Mouse (Mus musculus): Measurements from ENCODE around the gene Gatad1.
"Not testable (repeated sequence)": the region's sequence is repeated elsewhere in the genome, so short reads cannot be mapped to it uniquely, and the experiment has no call there.

Gene Gatad1

DNA sequence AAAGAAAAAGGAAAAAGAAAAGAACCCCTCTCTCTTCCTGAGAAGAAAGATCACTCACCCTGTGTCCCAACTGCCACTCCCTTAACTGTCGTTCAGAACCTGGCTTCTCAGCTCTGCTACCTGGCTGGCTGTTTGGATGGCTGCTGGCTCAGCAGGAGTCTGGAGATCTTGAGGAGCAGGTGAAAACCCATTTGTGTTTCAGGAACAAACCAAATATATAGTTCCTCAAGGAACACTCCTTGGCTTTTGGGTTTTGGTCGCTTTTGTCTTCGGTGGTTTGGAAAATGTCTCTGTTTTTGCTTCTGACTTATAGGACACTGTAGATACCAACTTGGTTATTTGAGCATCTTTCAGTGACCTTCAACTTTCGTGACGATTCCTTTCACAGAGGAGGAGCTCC, at the start of gene Gatad1:
Gatad1 (minus strand) TSS at position 101 of the 400 bp plus-strand sequence.
- no peak for DNase-seq (ENCODE audit: extremely low spot score, low spot score)

- DNase-seq (ENCODE audit: extremely low spot score, low spot score), result no peak
Observed at GRCm38 (mm10) chr5:3702180-3702579, 45.2 kb upstream of the Gatad1 start.

GRCm38 (mm10) chr5:3700025-3700424, 43.0 kb upstream of the Gatad1 start:
- no peak for DNase-seq (ENCODE audit: extremely low spot score, low spot score)

GRCm38 (mm10) chr5:3696031-3696430, 39.0 kb upstream of the Gatad1 start:
- no peak for DNase-seq (ENCODE audit: extremely low spot score, low spot score)

DNA sequence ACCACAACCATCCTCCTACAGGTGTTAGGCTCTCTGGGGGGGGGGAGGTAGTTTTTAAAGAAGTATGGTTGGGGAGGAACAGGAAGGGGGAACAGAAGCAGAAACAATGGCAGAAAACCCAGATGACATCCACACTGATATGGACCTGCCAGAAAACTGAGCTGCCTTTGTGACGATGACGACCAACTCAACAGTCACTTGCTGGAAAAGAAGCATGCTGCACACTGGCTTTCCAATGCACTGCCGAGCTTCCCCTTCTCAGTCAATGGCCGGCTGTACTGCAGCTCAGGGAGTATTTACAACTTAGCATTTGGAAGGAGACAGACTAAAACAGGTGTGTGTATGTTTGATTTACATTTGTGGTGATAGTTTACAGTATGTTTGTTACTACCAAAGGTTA, 38.2 kb upstream of the Gatad1 start:
- no peak for DNase-seq (ENCODE audit: extremely low spot score, low spot score)

DNA sequence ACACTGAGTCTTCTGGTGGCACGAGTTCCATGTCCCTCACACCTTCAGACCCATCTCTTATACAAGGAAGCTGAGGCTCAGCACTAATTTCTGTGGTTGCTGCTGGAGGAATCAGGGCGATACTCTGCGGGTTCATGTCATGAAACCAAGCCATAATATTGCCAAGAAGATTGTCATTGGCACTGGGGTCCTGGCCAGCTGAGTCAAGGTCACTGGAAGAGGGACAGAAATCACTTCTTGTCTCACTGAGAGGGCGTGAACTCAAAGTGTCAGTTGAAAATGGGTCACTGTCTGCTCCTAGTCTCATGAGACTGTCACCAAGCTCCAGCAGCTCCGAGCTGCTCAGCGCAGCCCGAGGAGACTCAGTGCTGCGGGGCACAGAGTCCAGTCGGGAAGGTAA, 36.0 kb upstream of the Gatad1 start:
- no peak for DNase-seq (ENCODE audit: extremely low spot score, low spot score)

- DNase-seq (ENCODE audit: extremely low spot score, low spot score), result no peak
Observed at GRCm38 (mm10) chr5:3691283-3691682, 34.3 kb upstream of the Gatad1 start.

GRCm38 (mm10) chr5:3688298-3688697, 31.3 kb upstream of the Gatad1 start:
- DNase-seq (ENCODE audit: extremely low spot score, low spot score), result no peak

GRCm38 (mm10) chr5:3669938-3670554, 13.1 kb upstream of the Gatad1 start:
- no peak for DNase-seq (ENCODE audit: extremely low spot score, low spot score)

DNA sequence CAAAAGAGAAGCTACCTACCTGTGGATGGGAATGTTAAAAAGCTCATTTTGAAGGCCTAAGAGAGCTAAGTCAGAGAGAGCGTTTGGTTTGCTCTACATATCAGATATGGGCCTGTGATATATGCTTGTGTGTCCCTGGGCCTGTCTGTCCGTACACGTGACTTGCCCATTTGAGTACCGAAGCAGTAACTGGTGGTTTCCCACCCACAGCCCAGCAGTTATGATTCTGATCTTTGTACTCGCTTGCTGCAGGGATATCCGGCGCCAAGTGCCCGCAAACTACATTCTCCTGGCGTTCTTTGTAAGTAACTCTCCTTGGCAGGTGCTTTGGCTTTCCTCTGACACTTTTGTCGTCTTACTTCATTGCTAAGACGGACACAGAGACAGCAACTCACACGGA, 9.6 kb upstream of the Gatad1 start:
- no peak for DNase-seq (ENCODE audit: extremely low spot score, low spot score)

GRCm38 (mm10) chr5:3665225-3665624, 8.2 kb upstream of the Gatad1 start:
- no peak for DNase-seq (ENCODE audit: extremely low spot score, low spot score)

- no peak for DNase-seq (ENCODE audit: extremely low spot score, low spot score)
Observed at GRCm38 (mm10) chr5:3653801-3654200, 3.2 kb downstream of the Gatad1 start.

DNA sequence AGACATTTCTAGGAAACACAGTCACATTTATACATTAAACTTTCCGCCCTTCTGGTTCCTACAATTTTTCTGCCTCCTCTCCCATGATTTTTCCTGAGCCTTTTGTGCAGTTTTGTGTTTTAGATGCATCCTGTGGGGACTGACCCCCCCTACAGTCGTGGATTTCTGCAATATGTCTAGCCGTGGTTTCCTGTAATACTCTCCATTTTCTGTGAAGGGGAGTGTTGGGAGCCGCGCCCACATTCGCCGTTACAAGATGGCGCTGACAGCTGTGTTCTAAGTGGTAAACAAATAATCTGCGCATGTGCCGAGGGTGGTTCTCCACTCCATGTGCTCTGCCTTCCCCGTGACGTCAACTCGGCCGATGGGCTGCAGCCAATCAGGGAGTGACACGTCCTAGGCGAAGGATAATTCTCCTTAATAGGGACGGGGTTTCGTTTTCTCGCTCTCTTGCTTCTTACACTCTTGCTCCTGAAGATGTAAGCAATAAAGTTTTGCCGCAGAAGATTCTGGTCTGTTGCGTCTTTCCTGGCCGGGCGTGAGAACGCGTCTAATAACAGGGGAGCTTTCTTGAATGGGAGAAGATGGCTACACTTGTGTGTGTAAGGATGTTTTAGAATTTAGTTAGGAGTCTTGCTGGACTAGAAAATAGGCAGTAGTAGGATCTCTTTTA, 3.9 kb downstream of the Gatad1 start:
- DNase-seq (ENCODE audit: extremely low spot score, low spot score), result not testable (repeated sequence)

GRCm38 (mm10) chr5:3651621-3652020, 5.4 kb downstream of the Gatad1 start:
- DNase-seq (ENCODE audit: extremely low spot score, low spot score), result no peak

DNA sequence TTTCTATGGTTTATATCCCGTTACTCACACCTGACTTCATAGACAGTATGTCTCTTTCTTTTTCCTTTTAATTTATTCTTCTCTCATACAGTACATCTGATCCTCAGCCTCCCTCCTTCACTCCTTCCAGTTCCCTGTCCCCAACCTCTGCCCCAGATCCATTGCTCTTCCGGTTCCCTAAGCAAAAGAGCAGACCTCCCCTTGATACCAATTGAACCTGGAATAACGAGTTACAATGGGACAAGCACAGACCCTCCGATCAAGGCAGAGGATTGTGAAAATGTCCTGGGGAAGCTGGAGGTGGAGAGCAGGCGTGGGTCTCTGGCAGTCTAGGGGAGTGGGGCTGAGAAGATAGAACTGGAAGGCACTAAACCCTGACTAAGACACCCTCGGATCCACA, 6.1 kb downstream of the Gatad1 start, which contains the start of gene Tmbim7:
Tmbim7 (plus strand) TSS at position 301 of the 400 bp plus-strand sequence.
- no peak for DNase-seq (ENCODE audit: extremely low spot score, low spot score)

DNA sequence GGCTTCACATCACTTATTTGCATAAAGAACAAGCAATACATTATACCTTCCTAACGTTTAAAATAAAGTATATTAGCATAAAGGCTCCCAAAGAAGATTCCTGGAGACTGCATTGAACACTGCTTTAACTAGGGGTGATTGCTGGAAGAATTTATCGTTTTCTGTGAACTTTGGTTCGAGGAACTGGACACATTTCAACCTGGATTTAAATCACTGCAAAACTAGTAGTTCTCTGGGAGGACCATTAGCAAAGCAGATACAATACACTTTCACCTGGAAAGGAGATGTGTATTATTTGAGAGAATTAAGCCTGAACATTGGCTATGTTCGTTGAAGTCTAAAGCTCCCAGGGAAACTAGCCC, 8.2 kb downstream of the Gatad1 start:
- no peak for DNase-seq (ENCODE audit: extremely low spot score, low spot score)

GRCm38 (mm10) chr5:3648206-3648848, 8.7 kb downstream of the Gatad1 start:
- DNase-seq (ENCODE audit: extremely low spot score, low spot score), result no peak

DNA sequence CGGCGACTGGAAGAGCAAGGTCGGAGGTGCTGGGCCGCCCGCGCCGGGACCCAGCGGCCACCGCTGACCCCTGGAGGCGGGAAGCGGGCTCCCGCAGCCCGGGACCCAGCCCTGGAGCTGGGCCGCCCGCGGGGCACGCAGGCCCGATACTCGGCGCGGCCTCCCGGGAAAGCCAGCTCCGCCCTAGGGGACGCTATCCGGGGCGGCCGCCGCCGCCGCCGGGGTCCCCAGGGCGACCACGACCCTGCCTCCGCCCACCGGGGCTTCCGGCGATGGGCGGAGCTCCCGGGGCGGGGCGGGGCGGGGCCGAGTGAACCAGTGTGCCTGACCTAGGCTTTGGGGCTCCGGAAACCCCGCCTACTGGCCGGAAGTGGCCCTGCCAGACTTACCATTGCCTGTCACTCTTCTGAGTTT, 9.3 kb downstream of the Gatad1 start:
- peak; percentile 91 for DNase-seq (ENCODE audit: extremely low spot score, low spot score)

- peak; percentile 77 for DNase-seq (ENCODE audit: extremely low spot score, low spot score)
Observed at GRCm38 (mm10) chr5:3646991-3647707, 9.8 kb downstream of the Gatad1 start.

DNA sequence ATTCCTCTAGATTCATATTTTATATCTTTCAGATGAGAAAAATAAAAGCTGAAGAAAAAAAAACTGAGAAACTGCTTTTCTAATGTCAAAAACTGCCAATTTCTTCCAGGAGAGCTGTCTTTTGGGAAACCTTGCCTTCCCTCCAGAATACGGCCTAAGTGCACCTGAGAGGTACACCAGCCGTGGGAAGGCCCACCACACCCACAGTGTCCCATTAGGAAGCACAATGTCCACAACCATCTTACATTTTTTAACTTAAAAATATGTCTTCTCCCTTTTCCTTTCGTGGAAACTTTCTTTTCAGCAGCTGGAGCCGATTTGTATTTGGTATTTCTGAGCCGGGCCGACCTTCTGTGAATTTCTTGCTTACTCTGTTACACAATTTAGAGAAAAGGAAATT, 10.4 kb downstream of the Gatad1 start:
- DNase-seq (ENCODE audit: extremely low spot score, low spot score), result no peak

DNA sequence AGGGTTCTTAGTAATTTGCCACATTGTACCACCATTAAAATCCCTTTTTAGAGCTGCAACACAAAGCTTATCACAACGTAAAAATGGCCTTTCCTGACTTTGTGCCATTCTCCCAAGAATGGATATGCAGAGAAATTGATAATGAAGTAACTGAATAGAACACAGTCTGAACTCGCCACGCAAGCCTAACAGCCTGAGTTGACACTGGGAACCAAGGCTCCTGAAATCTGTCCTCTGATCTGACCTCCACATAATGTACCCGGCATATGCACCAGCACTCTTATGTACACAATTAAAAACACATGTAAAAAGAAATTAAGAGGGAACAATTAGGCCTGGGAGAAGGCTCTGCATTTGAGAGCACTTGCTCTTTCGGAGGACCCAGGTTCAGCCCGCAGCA, 11.7 kb downstream of the Gatad1 start:
- DNase-seq (ENCODE audit: extremely low spot score, low spot score), result no peak

GRCm38 (mm10) chr5:3644621-3645020, 12.4 kb downstream of the Gatad1 start:
- DNase-seq (ENCODE audit: extremely low spot score, low spot score), result no peak

Data from neural tube, embryonic 10.5 days (tissue).